Mouse (Mus musculus) hindlimb bud, embryonic 11.5 days (tissue): ENCODE measurements around the gene Naglu.

Experiments used
- DNase-seq: peaks from one replicate; pipeline ENCODE4 v3.0.0-alpha.2; 2012; ENCODE audit warnings: low read depth, low spot score; ENCODE audit errors: extremely low spot score

Naglu gene

GRCm38 (mm10) chr11:101083083-101083697 lies 13.4 kb downstream of the Naglu start:
- DNase-seq: no peak

- DNase-seq: no peak
Observed at GRCm38 (mm10) chr11:101084246-101084645, 14.4 kb downstream of the Naglu start.

- DNase-seq: no peak
Observed at GRCm38 (mm10) chr11:101084811-101085210, 15.0 kb downstream of the Naglu start.

- DNase-seq: no peak
Observed at GRCm38 (mm10) chr11:101085617-101086322, 16.0 kb downstream of the Naglu start.

GRCm38 (mm10) chr11:101086323-101086674 lies 16.5 kb downstream of the Naglu start:
- no peak for DNase-seq

GRCm38 (mm10) chr11:101086756-101087681 lies 17.2 kb downstream of the Naglu start, which contains the start of gene Mlx:
Gene Mlx, plus strand, starts transcription at chr11:101087277.
- DNase-seq: peak; percentile 81

- DNase-seq: no peak
Observed at GRCm38 (mm10) chr11:101087682-101088055, 17.9 kb downstream of the Naglu start.

GRCm38 (mm10) chr11:101089931-101090330 lies 20.1 kb downstream of the Naglu start:
- DNase-seq: no peak

- DNase-seq: no peak
Observed at GRCm38 (mm10) chr11:101094930-101095313, 25.1 kb downstream of the Naglu start.

- DNase-seq: peak; percentile 95
Observed at GRCm38 (mm10) chr11:101095314-101096024, 25.7 kb downstream of the Naglu start, which contains the start of gene Psmc3ip. Gene Psmc3ip, minus strand, starts transcription at chr11:101095436.

- no peak for DNase-seq
Observed at GRCm38 (mm10) chr11:101098231-101098630, 28.4 kb downstream of the Naglu start.

- DNase-seq: no peak
Observed at GRCm38 (mm10) chr11:101103011-101103410, 33.2 kb downstream of the Naglu start.

GRCm38 (mm10) chr11:101109351-101109750 lies 39.5 kb downstream of the Naglu start:
- no peak for DNase-seq

GRCm38 (mm10) chr11:101110708-101111107 lies 40.9 kb downstream of the Naglu start:
- DNase-seq: no peak

GRCm38 (mm10) chr11:101111178-101111577 lies 41.4 kb downstream of the Naglu start:
- DNase-seq: no peak

GRCm38 (mm10) chr11:101112186-101112585 lies 42.4 kb downstream of the Naglu start:
- DNase-seq: no peak

GRCm38 (mm10) chr11:101115564-101115963 lies 45.8 kb downstream of the Naglu start:
- DNase-seq: no peak

GRCm38 (mm10) chr11:101118105-101118504 lies 48.3 kb downstream of the Naglu start:
- no peak for DNase-seq

- no peak for DNase-seq
Observed at GRCm38 (mm10) chr11:101119131-101119760, 49.4 kb downstream of the Naglu start.

GRCm38 (mm10) chr11:101119761-101120544 lies 50.1 kb downstream of the Naglu start, which contains the start of the genes Retreg3 and Tubg1:
Gene Retreg3, minus strand, starts transcription at chr11:101119893.
Gene Tubg1, plus strand, starts transcription at chr11:101119938.
- peak; percentile 99 for DNase-seq
